Mouse (Mus musculus) layer of hippocampus, adult 2 months (tissue): Measurements from ENCODE around the gene Gmfb. TPM values are rescaled to one million over a fixed set of nuclear protein-coding genes. Genes with fewer than 3 reads are reported as not detected.

ENCODE experiments used
- DNase-seq, 2 experiments: peaks; one replicate each; pipeline ENCODE4 v3.0.0; 2022; ENCODE audit warnings: low spot score in 2 of 2
- H3K27ac ChIP-seq: fragments of 200-600 bp; 2 replicates; pipeline ENCODE4 v1.8.1; 2022
- H3K4me3 ChIP-seq: fragments of 200-600 bp; 2 replicates; pipeline ENCODE4 v1.8.1; 2022; ENCODE audit warnings: mild to moderate bottlenecking
- CTCF ChIP-seq: fragments of 200-600 bp; conservative IDR thresholded peaks from 2 replicates; pipeline ENCODE4 v1.8.1; 2022; ENCODE audit warnings: antibody characterized with exemption, mild to moderate bottlenecking, moderate library complexity
- long read RNA-seq, 2 experiments: library from polyadenylated mRNA; stranded (forward); transcript quantifications; one replicate each; pipeline ENCODE4 v2.0.0; 2021; ENCODE audit warnings: borderline mapping rate in 2 of 2
- total RNA-seq, 2 experiments: library from RNA; stranded (reverse); gene quantifications; 2 replicates each; pipeline ENCODE4 v1.2.3; 2021

Gmfb gene
- 100 to 1,000 TPM; 146 to 161 TPM for total RNA-seq
- long read RNA-seq, experiment 1, full-length matches to known transcripts: 147 of 165 reads
- long read RNA-seq, experiment 1, partial matches to known transcripts: 2 of 165 reads
- long read RNA-seq, experiment 1, other reads (novel, unspliced or antisense): 16 of 165 reads
- long read RNA-seq, experiment 2, full-length matches to known transcripts: 211 of 237 reads
- long read RNA-seq, experiment 2, partial matches to known transcripts: 7 of 237 reads
- long read RNA-seq, experiment 2, other reads (novel, unspliced or antisense): 19 of 237 reads

DNA sequence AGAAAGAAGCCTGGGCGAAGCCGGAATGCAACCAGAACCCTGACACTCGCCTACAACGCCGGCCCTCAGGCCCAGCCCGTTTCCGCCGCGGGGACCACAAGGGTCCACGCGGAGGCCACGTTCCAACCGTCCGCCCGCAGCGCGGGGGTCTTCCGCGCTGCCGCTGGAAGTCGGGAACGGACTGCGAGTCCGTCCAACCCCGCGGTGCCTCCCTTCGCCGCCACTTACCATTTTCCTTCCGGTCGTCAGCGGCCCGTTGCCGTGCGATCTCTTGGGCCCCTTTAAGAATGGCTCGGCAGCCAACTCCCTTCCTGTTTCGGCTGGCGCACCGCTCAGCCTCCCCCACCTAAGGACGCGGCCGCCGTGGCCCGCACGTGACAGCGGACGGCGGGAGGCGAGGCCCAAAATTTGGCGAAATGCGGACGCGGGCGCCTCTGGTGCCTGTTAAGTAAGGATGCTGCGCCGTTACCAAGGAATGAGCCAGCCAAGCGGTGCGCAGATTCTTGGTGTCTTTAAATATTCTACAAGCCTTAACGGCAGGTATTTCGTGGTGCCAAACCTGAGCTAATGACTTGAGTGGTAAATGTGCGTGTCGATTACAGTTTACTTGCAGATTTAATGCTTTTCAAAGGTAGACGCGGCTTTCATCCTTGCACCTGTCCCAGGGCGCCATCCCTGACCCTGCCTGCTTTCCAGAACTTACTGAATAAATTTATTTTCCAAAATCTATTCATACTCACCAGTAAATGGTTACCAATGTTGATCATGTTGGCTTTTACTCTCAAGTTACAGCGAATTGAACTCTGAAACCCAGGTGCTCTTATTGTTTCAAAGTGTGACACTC is at the start of gene Gmfb:
Gene Gmfb (minus strand): TSS at position 370 of the 844 bp plus-strand sequence.
- DNase-seq: peak; percentile 94 to 98
- Histone ChIP-seq H3K27ac (peak within 1 kb of the TSS; percentile 94), H3K4me3 (peak within 1 kb of the TSS; percentile 91)
- peak; percentile 65 for TF ChIP-seq CTCF

GRCm38 (mm10) chr14:46862922-46863321 is 40.9 kb upstream of the Gmfb start:
- H3K4me3 ChIP-seq: no peak overlapping the region
- DNase-seq: no peak
- no peak for TF ChIP-seq CTCF
- H3K27ac ChIP-seq: no peak overlapping the region

DNA sequence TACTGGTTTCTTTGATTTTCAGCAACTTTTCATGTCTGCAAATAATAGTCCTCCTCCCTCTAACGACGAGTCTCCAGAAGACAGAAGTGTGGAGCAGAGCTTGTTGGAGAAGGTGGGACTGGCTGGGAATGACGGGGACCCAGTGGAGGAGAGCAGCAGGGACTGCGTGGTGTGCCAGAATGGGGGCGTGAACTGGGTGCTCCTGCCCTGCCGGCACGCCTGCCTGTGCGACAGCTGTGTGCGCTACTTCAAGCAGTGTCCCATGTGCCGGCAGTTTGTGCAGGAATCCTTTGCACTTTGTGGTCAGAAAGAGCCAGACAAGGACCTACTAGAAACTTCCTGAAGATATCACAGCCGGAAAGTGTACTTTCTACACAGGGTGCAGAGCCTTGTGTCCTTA is 31.6 kb upstream of the Gmfb start:
- Histone ChIP-seq H3K4me3 (no peak overlapping the region), H3K27ac (no peak overlapping the region)
- TF ChIP-seq CTCF: no peak
- DNase-seq: no peak

- Histone ChIP-seq H3K27ac (no peak overlapping the region), H3K4me3 (no peak overlapping the region)
- TF ChIP-seq CTCF: no peak
- no peak for DNase-seq
Measured at GRCm38 (mm10) chr14:46849769-46850168, 27.7 kb upstream of the Gmfb start.

- Histone ChIP-seq H3K27ac (no peak overlapping the region), H3K4me3 (no peak overlapping the region)
- DNase-seq: no peak
- no peak for TF ChIP-seq CTCF
Measured at GRCm38 (mm10) chr14:46848736-46849135, 26.7 kb upstream of the Gmfb start.

DNA sequence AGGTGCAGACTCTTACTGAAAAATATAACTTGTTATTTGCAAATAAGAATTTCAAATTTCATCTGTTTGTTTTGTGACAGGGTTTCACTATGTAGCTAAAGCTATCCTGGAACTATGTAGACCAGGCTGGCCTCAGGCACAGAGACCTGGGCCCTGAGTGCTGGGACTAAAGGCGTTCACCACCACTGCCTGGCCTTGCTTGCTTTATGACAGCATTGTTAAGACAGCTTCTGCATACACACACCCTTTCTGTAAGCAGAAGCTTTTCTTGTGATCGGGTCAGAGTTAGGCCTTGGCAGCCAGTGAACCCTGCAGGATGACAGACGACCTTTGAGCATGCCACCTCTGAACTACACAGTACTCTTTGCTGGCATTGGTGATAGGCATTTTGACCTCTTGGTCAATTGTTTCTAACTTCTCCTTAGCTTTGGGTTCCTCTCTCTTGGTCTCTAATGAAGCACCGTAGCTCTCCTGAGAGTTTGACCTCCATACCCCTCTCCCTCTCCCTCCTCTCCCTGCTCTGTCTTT is 26.1 kb upstream of the Gmfb start:
- H3K27ac ChIP-seq: no peak overlapping the region
- no peak overlapping the region for H3K4me3 ChIP-seq
- TF ChIP-seq CTCF: no peak
- no peak for DNase-seq

DNA sequence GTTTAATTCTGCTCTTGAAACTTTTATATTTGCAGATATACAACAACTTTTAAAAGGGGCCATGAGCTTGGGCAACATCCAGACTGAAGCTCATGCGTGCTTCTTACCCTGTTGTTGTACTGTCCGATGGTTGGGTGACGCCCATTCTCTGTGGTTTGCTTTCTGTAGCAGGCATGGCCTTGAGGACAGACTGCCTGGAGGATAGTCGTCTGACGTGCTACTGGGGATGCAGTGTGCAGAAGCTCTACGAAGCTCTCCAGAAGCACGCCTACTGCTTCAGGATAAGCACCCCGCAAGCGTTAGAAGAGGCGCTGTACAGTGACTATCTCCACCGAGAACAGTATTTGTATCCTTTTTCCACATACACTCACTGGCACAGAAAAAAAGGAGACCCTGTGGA is 23.7 kb upstream of the Gmfb start:
- no peak for TF ChIP-seq CTCF
- Histone ChIP-seq H3K4me3 (no peak overlapping the region), H3K27ac (no peak overlapping the region)
- no peak for DNase-seq

- no peak overlapping the region for H3K27ac ChIP-seq
- no peak for DNase-seq
- no peak overlapping the region for H3K4me3 ChIP-seq
- no peak for TF ChIP-seq CTCF
Measured at GRCm38 (mm10) chr14:46839326-46839725, 17.3 kb upstream of the Gmfb start.

DNA sequence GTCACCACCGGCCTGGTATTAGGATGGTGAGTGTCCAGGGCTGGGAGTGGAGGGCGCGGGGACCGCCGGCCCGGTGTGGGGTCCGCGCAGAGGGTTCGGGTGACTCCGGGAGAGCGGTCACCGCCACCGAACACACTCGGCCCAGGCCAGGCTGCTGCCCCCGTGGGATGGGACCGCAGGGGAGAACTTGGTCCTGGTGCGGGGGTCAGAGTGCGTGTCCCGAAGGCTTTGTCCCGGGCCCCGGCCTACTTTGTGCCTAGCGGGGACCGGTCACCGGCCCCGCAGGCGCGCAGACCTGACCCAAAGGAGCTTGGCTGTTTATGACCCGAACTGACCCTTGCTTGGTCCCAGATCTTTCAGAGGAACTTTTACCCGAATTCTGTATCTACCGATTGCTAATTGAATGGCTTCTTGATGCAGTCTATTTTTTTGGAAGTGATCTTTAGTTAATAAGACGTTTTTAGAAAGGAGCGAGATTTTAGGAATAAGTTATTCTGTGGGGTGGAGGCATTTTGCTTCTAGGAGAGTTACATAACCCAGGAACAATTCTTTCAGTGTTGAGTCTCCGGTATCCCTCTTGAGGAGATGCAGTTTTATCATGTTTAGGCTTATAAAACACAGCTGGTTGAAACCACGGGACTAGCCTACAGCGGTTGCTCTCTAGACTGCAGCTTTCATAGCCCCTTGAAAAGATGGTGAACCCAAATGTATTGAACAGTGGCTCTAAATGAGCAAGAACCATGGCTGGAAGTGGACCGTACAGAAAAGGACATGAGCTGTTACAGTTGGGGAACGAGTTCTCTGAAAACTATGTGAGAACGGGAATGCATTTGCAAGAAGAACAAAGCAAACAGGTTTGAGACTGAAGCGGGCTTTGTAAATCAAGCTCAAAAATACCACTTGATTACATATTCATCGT is 10.6 kb upstream of the Gmfb start:
- no peak for TF ChIP-seq CTCF
- Histone ChIP-seq H3K27ac (peak overlapping the region; percentile 87), H3K4me3 (peak overlapping the region; percentile 96)
- no peak for DNase-seq

DNA sequence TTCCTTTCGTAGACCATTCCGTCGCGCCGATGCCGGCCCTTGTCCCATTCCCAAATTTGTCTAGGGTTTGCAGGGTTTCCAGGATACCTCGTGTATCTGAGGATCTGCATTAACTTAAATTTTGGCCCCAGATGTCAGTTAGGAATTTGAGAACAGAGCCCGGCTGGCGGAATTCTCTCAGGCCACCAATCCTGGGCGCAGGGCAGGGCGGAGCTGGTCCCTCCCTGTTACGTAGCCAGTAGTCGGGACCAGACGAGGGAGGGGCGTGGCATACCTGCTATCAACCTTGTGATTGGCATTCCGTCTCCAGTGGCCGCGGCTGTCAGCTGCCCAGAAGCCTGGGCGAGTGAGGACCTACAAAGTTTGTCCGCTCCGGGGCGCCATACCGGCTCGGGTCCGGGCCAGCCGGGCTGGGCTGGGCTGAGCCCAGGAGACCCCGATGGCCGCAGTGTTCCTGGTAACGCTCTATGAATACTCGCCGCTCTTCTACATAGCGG is 9.8 kb upstream of the Gmfb start, which contains the start of gene Cgrrf1:
Gene Cgrrf1 (plus strand): TSS at position 289 of the 497 bp plus-strand sequence.
- DNase-seq: peak; percentile 86 to 94
- peak within 1 kb of the TSS; percentile 87 for H3K27ac ChIP-seq
- TF ChIP-seq CTCF: peak; percentile 67
- H3K4me3 ChIP-seq: peak within 1 kb of the TSS; percentile 96

GRCm38 (mm10) chr14:46831295-46831694 is 9.3 kb upstream of the Gmfb start:
- H3K27ac ChIP-seq: peak overlapping the region; percentile 87
- DNase-seq: no peak
- no peak for TF ChIP-seq CTCF
- peak overlapping the region; percentile 96 for H3K4me3 ChIP-seq

- no peak for TF ChIP-seq CTCF
- no peak for DNase-seq
- Histone ChIP-seq H3K4me3 (no peak overlapping the region), H3K27ac (no peak overlapping the region)
Measured at GRCm38 (mm10) chr14:46827430-46827829, 5.4 kb upstream of the Gmfb start.
